Mouse (Mus musculus): Measurements from ENCODE around the gene Ankef1. TPM values are rescaled to one million over a fixed set of nuclear protein-coding genes. Genes with fewer than 3 reads are reported as not detected.

The Ankef1 gene
- under 1 TPM; 0.18 to 0.35 TPM for total RNA-seq (2021)
- long read RNA-seq, experiment 1: 0 reads
- long read RNA-seq, experiment 2: 0 reads

DNA sequence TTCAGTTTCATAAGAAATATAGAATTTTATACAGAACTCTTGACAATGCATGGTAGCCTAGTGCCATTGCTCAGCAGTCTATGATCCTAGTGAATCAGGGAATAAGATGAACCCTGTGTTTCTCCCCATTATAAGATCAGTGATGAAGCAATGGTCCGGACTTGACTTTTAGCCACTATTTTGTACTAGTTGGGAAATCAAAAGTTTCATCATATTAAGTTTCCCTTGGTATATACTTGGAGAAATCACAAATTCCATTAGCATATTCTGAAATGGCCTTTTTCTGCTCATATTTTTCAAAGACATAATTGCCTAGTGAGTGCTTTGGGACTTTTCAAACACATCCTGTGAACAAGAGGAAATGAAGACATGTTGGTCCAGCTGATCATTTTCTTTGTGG, at the start of gene Ankef1:
Gene Ankef1 (plus strand): TSS at position 260 of the 400 bp plus-strand sequence.
- DNase-seq: no peak
- intact Hi-C loops (cut with DNase I; ENCODE audit: low total_unique reads): no loop called here

- no peak for DNase-seq
- intact Hi-C loops (cut with DNase I; ENCODE audit: low total_unique reads): no loop called here
These were observed 45.2 kb upstream of the Ankef1 start for GRCm38 (mm10) chr2:136456468-136456867.

- intact Hi-C loops (cut with DNase I; ENCODE audit: low total_unique reads): no loop called here
- no peak for DNase-seq
These were observed 44.8 kb upstream of the Ankef1 start for GRCm38 (mm10) chr2:136456875-136457274.

- DNase-seq: no peak
- intact Hi-C loops (cut with DNase I; ENCODE audit: low total_unique reads): no loop called here
These were observed 24.1 kb upstream of the Ankef1 start for GRCm38 (mm10) chr2:136477656-136478055.

- intact Hi-C loops (cut with DNase I; ENCODE audit: low total_unique reads): loop anchor here (10.0 kb wide), 1 partner anchor 403 kb away; the partner anchor contains the start of gene AL731706.2
- DNase-seq: no peak
These were observed 19.4 kb upstream of the Ankef1 start for GRCm38 (mm10) chr2:136482269-136482668.

DNA sequence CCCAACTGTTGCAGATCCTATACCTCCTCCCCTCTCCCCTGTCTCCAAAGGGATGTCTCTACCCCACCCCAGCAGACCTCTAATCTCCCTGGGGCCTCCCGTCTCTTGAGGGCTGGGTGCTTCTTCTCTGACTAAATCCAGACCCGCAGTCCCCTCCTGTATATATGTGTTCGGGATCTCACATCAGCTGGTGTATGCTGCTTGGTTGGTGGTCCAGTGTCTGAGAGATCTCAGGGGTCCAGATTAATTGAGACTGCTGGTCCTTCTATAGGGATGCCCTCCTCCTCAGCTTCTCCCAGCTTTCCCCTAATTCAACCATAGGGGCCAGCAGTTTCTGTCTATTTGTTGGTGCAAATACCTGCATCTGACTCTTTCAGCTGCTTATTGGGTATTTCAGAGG, 18.7 kb upstream of the Ankef1 start:
- intact Hi-C loops (cut with DNase I; ENCODE audit: low total_unique reads): loop anchor here (10.0 kb wide), 1 partner anchor 402 kb away; the partner anchor contains the start of gene AL731706.2
- no peak for DNase-seq

DNA sequence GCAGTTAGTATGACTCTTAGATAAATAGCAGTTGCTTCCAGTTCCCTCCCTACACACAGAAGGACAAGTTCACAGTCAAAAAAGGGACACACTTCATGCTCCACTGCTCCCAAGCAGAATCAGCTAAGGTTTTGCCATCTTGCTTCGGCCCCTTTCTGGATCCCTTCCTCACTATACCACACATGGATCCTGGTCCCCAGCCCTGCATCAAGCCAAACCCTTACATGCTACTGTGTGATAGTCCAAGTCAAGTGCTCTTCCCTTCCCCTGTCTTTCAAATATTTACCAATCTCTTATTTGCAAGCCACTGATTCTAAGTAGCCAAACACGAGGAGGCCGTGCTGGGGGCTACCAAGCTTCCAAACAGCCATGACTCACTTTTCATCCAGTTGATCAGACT, 16.8 kb upstream of the Ankef1 start:
- no peak for DNase-seq
- intact Hi-C loops (cut with DNase I; ENCODE audit: low total_unique reads): loop anchor here (5.0 to 10.0 kb wide), 2 partner anchors 112 to 400 kb away; partner anchors contain the start of gene AL731706.2

DNA sequence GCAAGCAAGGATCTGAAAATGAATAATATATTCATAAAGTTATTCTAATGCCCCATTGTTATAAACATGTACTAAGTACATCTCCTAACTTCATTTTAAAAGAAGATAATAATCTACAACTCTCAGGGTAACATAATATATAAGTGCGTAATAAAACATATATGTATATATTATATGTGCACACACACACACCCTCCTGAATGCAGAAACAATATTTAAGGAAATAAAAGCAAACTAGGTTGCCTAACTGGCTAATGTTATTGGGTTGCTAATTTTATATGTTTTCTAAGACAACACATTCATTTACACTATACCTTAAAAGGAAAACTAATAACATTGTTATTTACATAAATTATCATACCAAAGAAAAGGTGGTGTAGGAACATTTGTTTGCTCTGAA, 16.3 kb upstream of the Ankef1 start:
- no peak for DNase-seq
- intact Hi-C loops (cut with DNase I; ENCODE audit: low total_unique reads): loop anchor here (5.0 to 10.0 kb wide), 2 partner anchors 112 to 399 kb away; partner anchors contain the start of gene AL731706.2

GRCm38 (mm10) chr2:136485815-136486619, 15.7 kb upstream of the Ankef1 start:
- peak; percentile 47 for DNase-seq

DNA sequence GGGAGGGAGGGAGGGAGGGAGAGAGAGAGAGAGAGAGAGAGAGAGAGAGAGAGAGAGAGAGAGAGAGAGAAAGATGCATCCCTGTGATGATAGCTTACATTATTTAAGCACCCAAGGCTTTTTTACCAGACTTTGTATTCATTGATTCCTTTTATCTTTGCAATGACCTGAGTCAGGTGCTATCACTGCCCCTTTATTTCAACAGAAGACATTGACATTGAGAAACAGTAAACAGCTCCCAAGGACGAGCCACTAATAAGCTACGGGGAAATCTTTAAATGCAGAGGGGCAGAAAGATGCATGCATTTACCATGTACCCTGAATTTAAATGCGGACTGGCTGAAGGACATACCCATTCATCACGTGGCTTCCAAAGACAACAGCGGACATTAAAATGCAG, 14.7 kb upstream of the Ankef1 start:
- no peak for DNase-seq
- intact Hi-C loops (cut with DNase I; ENCODE audit: low total_unique reads): loop anchor here (5.0 to 10.0 kb wide), 2 partner anchors 110 to 398 kb away; partner anchors contain the start of gene AL731706.2

More at GRCm38 (mm10) chr2:136485815-136486619, 15.7 kb upstream of the Ankef1 start:
- intact Hi-C loops (cut with DNase I; ENCODE audit: low total_unique reads): loop anchor here (5.0 to 10.0 kb wide), 2 partner anchors 111 to 399 kb away; partner anchors contain the start of gene AL731706.2

GRCm38 (mm10) chr2:136511073-136511472, 9.4 kb downstream of the Ankef1 start:
- no peak for DNase-seq
- intact Hi-C loops (cut with DNase I; ENCODE audit: low total_unique reads): no loop called here

- DNase-seq: no peak
- intact Hi-C loops (cut with DNase I; ENCODE audit: low total_unique reads): no loop called here
These were observed 10.0 kb downstream of the Ankef1 start for GRCm38 (mm10) chr2:136511756-136512155.

- intact Hi-C loops (cut with DNase I; ENCODE audit: low total_unique reads): no loop called here
These were observed 11.1 kb downstream of the Ankef1 start for GRCm38 (mm10) chr2:136512802-136513201.

DNA sequence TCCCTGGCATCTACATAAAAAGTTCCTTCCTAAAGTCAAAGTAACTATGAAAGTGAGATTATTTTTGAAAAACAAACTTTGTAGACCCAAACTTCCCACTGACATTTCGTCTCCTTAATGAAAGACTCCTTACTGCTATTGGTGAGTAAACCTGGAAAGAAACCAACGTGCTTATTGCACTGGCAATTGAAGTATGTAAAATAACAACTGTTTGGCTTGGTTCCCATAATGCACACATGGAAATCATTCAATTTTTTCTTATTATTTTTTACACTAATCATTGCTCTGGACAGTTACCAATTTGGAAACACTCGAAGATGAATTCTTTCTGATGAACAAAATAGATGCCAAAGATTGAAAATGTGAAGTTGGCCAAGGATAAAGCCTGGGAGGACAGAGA, 12.1 kb downstream of the Ankef1 start:
- DNase-seq: no peak
- intact Hi-C loops (cut with DNase I; ENCODE audit: low total_unique reads): no loop called here

More at GRCm38 (mm10) chr2:136512802-136513201, 11.1 kb downstream of the Ankef1 start:
- DNase-seq: no peak

DNA sequence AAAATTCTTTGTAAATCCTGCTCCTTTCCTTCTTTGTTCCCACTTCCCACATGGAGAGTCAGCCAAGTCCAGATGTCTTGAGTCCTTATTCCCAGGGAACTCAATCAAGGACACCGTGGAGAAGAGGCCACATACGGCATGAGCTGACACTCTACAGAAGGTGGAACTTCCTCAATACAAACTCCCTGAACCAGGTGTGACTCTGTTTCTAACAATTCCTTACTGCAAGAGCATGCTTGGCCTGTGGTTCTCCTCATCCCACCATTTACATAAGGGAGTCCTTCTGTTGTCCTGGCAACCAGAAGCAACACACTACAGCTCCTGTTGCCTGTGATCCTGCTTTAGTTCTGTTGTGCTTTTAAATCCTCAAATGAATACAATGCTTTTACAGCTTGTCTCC, 13.8 kb downstream of the Ankef1 start:
- intact Hi-C loops (cut with DNase I; ENCODE audit: low total_unique reads): no loop called here
- no peak for DNase-seq

DNA sequence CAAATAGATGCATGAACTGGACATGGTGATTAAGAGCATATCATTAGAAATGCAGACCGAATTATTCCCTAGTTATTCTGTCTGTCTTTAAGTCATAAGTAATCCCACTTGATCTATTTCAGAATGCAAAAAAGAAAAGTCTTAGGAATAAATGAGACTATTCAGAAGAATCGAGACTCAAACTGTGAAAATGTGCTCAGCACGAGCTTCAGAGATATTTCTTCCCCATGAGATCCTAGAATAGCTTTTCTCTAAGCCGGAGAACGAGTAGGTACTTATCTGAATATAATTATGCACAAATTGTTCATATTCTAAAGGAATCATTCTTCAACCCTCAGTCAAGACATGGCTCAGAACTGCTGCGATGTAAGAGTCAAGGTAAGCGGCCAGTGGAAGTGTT, 27.2 kb downstream of the Ankef1 start:
- no peak for DNase-seq
- intact Hi-C loops (cut with DNase I; ENCODE audit: low total_unique reads): no loop called here

- peak; percentile 65 for DNase-seq
- intact Hi-C loops (cut with DNase I; ENCODE audit: low total_unique reads): no loop called here
These were observed 30.3 kb downstream of the Ankef1 start for GRCm38 (mm10) chr2:136532033-136532432.

DNA sequence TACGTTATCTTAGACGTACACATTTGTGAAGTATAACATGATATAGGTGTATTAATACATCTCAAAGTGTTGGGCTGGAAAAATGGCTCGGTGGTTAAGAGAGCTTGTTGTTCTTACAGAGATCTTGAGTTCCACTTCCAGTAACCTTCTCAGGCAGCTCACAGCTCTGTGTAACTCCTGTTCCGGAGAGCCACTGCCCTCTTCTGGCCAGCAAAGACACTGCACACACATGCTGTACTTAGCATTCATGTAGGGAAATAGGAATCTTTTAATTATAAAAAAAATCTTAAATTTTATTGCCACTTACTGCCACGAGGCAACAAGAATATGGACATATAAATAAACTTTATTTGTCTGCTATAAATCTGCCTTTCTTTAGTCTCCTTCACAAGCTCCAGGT, 56.3 kb downstream of the Ankef1 start:
- intact Hi-C loops (cut with DNase I; ENCODE audit: low total_unique reads): loop anchor here (5.0 kb wide), 1 partner anchor 411 kb away; no protein-coding TSS in a partner anchor
- DNase-seq: no peak

- intact Hi-C loops (cut with DNase I; ENCODE audit: low total_unique reads): no loop called here
- no peak for DNase-seq
These were observed 60.6 kb downstream of the Ankef1 start for GRCm38 (mm10) chr2:136562336-136562735.

DNA sequence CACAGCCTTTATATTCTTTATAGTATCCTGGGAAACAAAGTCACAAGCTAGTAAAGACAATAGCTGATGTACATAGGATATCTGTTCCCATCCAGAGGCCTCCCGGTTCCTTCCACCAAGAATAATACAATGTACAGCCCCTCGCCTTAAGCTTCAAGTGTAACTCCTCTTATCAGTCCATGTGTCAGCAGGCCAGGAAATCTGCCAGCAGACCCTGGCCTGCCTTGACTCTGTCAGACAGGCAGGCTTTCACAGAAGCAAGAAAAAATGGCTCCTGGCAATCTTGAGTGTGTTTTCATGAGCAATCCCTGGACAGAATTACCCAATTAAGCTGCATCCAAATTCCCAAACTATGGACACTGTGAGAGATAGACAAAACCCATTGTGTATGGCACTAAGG, 69.1 kb downstream of the Ankef1 start:
- no peak for DNase-seq
- intact Hi-C loops (cut with DNase I; ENCODE audit: low total_unique reads): no loop called here

- no peak for DNase-seq
- intact Hi-C loops (cut with DNase I; ENCODE audit: low total_unique reads): no loop called here
These were observed 81.1 kb downstream of the Ankef1 start for GRCm38 (mm10) chr2:136582762-136583161.
